Mouse (Mus musculus) cerebral cortex, adult 2 months (tissue): ENCODE results near the gene Ubr7.

ENCODE experiments used
- WGBS: fragments of 180-500 bp; shearing (Covaris S2); methylation state at CpG from one replicate; pipeline ENCODE4 v1.1.7; 2018; 5-methylcytosine and 5-hydroxymethylcytosine counted together

The Ubr7 gene

DNA sequence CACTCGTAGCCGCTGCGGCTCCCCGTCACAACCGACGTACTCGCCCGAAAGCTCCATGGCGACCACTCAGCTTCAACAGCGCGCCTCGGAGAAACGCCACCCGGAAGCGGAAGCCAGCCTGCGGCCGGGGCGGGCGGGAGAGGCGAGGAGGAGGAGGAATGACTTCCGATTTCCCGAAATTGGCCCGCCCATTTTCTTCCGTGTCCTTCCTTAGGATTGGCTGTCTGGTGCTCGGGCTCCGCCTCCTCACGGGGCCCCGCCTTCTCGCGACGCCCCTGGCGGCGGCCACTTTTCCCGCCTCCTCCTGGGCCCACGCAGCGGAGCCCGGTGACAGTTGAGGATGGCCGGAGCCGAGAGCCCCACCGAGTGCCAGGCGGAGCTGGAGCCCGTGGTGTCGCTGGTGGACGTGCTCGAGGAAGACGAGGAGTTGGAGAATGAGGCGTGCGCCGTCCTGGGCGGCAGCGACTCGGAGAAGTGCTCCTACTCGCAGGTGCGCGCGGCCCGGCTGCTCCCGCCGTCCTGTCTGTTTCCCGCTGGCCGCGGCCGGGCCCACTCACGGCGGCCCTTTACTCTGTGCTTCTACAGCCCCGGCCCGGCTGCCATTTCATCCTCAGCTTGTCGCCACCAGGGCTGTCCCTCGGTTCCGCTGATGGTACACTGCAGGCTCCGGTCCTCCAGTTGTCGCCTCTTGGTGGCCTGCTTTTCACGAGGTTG lies at the start of gene Ubr7, which contains the start of the genes Gm28051 and Gon7:
Gene Ubr7 (plus strand): TSS at position 279 of the 714 bp plus-strand sequence.
Gene Gm28051 (minus strand): TSS at position 77 of the 714 bp plus-strand sequence.
Gene Gon7 (minus strand): TSS at position 115 of the 714 bp plus-strand sequence.
- under 1% methylated on average over 73 of the region's 73 CpGs for WGBS

- 88% methylated on average over 11 of the region's 11 CpGs for WGBS
Measured at GRCm38 (mm10) chr12:102708220-102708619, 49.5 kb upstream of the Ubr7 start.

- WGBS, result 90% methylated on average over 5 of the region's 5 CpGs
Measured at GRCm38 (mm10) chr12:102709896-102710295, 47.9 kb upstream of the Ubr7 start.

DNA sequence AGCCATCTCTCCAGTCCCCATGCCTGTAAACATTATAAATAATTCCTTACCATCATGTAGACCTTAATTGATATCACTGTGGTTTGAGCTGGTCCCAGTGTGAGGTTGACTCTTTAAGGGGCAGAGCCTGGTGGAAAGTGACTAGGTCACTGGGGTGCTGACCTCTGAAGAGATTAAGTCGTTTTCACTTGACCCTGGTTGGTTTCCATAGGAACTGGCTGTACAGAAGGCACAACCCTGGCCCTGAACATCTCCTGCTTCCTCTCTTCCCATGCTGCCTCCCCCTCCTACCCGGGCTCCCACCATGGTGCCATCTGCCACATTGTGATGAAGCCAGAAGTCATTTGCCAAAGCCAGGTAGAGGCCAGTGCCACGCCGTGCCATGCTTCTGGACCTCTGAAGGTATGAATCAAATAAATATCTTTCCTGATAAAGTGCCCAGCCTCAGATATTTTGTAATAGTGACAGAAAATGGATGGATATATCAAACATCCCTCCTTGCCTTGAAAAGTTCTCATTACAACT lies 46.9 kb upstream of the Ubr7 start:
- WGBS, result 60% methylated on average over 4 of the region's 4 CpGs

DNA sequence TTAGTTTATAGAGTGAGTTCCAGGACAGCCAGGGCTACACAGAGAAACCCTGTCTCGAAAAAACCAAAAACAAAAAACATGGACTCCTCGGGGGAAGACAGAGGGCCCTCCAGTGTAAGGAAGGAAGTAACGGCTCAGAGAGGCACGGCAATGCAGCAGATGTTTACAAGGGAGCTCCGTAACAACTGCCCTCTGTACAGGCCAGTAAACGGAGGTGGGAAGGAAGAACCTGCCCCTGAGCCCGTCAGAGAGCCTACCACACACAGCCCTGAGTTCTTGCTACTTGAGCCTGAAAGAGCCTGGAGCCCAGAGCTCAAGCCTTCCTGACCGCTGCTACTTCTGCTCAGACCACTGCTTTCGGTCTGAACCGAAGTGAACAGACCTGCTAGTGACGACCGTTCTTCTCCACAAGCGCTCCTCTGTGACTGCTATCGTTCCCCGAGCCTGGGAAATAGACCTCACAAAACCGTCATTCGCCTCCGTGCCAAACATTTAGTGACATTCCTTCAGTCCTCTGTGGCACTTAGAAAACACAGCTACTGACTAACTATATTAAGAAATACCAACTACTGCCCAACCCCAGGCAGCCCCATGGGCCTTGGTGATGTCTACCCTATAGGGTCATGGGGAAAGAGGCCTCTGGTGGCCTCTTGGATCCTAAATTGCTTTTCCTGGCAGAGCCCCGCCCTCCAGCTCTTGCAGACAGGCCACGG lies 44.5 kb upstream of the Ubr7 start:
- 73% methylated on average over 20 of the region's 20 CpGs for WGBS

- 91% methylated on average over 2 of the region's 2 CpGs for WGBS
Measured at GRCm38 (mm10) chr12:102714116-102714515, 43.7 kb upstream of the Ubr7 start.

DNA sequence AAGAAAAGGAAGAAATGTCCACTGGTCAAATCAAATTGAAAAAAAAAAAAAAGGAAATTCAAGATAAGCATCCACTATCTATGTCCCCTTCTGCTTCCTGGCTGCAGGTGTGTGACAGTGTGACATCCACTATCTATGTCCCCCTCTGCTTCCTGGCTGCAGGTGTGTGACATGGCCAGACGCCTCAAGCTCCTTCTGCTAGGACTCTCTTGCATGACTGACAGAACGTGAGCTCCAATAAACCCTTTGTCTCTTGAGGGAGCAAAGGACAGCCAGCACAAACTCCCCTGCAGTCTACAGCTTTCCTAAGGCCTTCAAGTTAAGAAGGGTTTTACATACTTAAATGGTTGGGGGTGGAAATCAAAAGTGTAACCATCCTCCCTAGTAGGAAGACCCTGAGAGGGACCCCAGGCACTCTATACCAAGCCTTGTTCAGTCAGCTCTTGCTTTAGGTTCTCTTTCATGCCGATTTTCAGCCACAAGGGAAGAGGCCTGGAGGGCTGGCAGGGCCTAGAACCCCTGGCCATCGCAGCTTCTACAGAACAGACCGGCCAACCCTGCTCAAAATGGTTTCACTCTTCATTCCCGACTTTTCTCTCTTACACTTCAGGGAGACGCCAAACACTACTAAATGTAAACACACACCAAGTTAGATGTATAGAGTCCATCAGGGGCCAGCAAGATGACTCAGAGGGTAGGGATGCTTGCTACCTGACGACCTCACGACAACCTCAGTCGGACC lies 42.9 kb upstream of the Ubr7 start:
- 92% methylated on average over 10 of the region's 10 CpGs for WGBS

DNA sequence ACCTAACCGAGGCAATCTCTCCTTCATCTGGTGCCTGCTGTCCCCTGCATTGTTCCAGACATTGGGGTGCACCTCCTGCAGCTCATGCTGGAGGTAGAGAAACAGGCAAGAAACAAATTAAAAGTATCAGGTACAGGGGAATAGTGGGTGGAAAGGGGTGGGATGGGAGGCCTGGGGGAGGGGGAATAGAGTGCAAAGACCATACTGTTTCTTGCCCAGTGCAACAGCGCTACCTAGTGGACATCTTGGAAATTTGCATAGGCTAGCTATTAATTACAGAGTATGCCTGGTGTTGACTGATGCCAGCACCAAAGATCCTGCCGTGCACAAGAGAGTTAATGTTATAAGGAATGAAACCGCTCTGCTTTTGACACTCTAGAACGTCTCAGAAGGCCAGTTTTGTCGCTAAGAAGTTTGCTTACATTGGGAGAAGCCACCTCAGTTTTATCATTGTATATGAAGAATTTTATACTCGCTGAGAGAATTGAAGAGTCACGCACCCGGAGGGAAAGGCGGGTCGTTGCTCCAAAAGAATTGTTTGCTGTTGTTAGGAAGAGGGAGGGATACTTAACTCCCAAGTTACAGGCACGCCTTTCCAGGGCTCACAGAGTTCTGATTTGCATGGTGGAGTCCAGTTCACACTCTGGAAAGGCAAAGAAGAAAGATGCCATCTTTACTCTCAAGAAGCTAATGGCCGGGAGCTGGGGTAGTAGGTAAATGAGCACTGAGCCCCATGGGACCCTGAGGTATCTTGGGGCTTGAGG lies 38.0 kb upstream of the Ubr7 start:
- 16% methylated on average over 13 of the region's 13 CpGs for WGBS

GRCm38 (mm10) chr12:102722451-102722850 lies 35.3 kb upstream of the Ubr7 start:
- 59% methylated on average over 11 of the region's 11 CpGs for WGBS

DNA sequence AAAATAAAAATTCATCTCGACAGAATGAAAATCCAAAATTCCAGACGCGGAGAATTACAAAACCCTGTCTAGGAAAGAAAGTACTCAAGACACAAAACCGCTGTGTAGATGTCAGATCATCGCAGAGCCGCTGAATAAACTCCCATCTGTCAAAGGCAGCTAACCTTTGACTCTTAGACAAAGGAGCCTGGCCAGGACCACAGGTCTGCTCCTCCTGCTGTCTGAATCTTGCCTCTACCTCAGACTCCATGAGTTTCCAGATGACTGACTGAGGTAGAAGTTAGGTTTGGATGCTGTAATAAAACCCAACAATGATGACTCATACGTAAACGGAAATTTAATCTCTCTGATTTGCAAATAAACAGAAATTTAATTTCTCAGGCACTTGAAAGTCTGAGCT lies 34.8 kb upstream of the Ubr7 start:
- 79% methylated on average over 8 of the region's 8 CpGs for WGBS

GRCm38 (mm10) chr12:102723861-102724260 lies 33.9 kb upstream of the Ubr7 start:
- WGBS, result 33% methylated on average over 6 of the region's 6 CpGs

DNA sequence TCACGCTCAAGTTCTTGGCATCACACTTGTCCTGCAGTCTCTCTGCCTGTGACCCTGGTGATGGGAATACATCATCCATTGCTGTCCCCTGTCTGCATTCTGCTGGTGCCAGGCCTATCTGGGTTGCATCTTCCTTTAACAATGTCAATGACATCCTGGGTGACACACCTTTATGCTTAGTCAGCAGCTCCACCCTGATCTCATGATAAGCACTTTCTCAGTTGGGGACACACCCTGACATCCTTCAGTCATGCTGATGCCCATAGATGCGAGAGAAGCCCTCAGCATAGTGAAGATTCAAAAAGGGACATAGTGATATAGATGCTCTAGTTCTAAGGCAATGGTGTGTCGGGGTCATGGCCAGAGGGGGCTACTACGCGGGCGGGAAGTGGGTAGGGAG lies 32.6 kb upstream of the Ubr7 start:
- 90% methylated on average over 6 of the region's 6 CpGs for WGBS

GRCm38 (mm10) chr12:102725761-102726175 lies 32.0 kb upstream of the Ubr7 start:
- 46% methylated on average over 7 of the region's 7 CpGs for WGBS

GRCm38 (mm10) chr12:102729855-102730797 lies 27.6 kb upstream of the Ubr7 start:
- WGBS, result 49% methylated on average over 26 of the region's 26 CpGs

- 26% methylated on average over 16 of the region's 16 CpGs for WGBS
Measured at GRCm38 (mm10) chr12:102730798-102731619, 26.8 kb upstream of the Ubr7 start.

- WGBS, result 18% methylated on average over 4 of the region's 5 CpGs
Measured at GRCm38 (mm10) chr12:102733381-102733780, 24.4 kb upstream of the Ubr7 start.

- WGBS, result 67% methylated on average over 5 of the region's 5 CpGs
Measured at GRCm38 (mm10) chr12:102739096-102739495, 18.7 kb upstream of the Ubr7 start.

GRCm38 (mm10) chr12:102740285-102740684 lies 17.5 kb upstream of the Ubr7 start:
- 60% methylated on average over 3 of the region's 3 CpGs for WGBS

DNA sequence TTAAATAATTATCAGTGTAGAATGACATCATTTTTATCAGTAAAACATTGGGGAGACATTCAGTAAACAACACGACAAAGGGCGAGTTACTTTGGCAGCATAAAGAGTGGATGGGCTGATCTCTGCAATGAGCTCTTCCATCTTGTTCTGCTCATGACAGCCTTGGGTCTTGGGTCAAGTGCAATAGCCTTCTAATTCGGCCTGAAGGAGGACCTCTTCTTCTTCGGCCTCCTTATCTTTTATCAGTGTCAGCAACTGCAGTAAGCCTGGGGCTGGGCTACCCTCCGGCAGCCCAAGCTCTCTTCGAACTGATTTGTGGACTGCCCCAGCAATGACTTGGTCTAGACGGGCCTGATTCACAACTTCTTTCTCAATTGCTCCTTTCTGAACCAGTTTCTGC lies 15.7 kb upstream of the Ubr7 start:
- WGBS, result 88% methylated on average over 7 of the region's 7 CpGs
